Mouse (Mus musculus): ENCODE measurements around the gene Ppp1r3d. TPM values are rescaled to one million over a fixed set of nuclear protein-coding genes. Genes with fewer than 3 reads are reported as not detected.

Gene Ppp1r3d
- polyA plus RNA-seq, 2 experiments: 0.42 to 0.45 TPM

- H3K27ac ChIP-seq: no peak overlapping the region
- DNase-seq (ENCODE audit: low read depth in 3 of 3, low spot score in 3 of 3): no peak
- no peak overlapping the region for H3K4me2 ChIP-seq (ENCODE audit: low read depth)
- no peaks in the 10 kb centered on the region for H3K9me3 ChIP-seq (ENCODE audit: control insufficient read depth, low read length)
- TF ChIP-seq CTCF (IDR thresholded peaks at IDR 0.05; ENCODE audit: low read depth) (no peak), EP300 (IDR thresholded peaks at IDR 0.05; ENCODE audit: low read depth) (no peak)
- no peaks in the 10 kb centered on the region for H3K27me3 ChIP-seq (ENCODE audit: control insufficient read depth, insufficient read depth, low read length)
- no peak for ATAC-seq (ENCODE audit: insufficient read depth)
- no peaks in the 10 kb centered on the region for H3K4me1 ChIP-seq (replicated peaks; ENCODE audit: control insufficient read depth in 2 of 2, insufficient read depth in 2 of 2, low read length in 1 of 2)
- H3K36me3 ChIP-seq (replicated peaks; ENCODE audit: control insufficient read depth, insufficient read depth, low read depth): no peaks in the 10 kb centered on the region
- 50% methylated on average over 5 of the region's 5 CpGs for WGBS (ENCODE audit: insufficient replicate concordance)
- H3K4me3 ChIP-seq (ENCODE audit: insufficient read depth in 1 of 2, low read depth in 2 of 2, low read length in 2 of 2): no peak overlapping the region
- H3K9ac ChIP-seq (replicated peaks): no peak overlapping the region
Measured at GRCm38 (mm10) chr2:178427181-178427580, 12.9 kb upstream of the Ppp1r3d start.

GRCm38 (mm10) chr2:178426229-178426628 lies 12.0 kb upstream of the Ppp1r3d start:
- no peaks in the 10 kb centered on the region for H3K36me3 ChIP-seq (replicated peaks; ENCODE audit: control insufficient read depth, insufficient read depth, low read depth)
- no peak overlapping the region for H3K9ac ChIP-seq (replicated peaks)
- TF ChIP-seq CTCF (IDR thresholded peaks at IDR 0.05; ENCODE audit: low read depth) (no peak; the same call in 1 of the 2 replicates), EP300 (IDR thresholded peaks at IDR 0.05; ENCODE audit: low read depth) (no peak)
- no peaks in the 10 kb centered on the region for H3K4me1 ChIP-seq (replicated peaks; ENCODE audit: control insufficient read depth in 2 of 2, insufficient read depth in 2 of 2, low read length in 1 of 2)
- no peaks in the 10 kb centered on the region for H3K9me3 ChIP-seq (ENCODE audit: control insufficient read depth, low read length)
- ATAC-seq (ENCODE audit: insufficient read depth) (no peak), DNase-seq (ENCODE audit: low read depth in 3 of 3, low spot score in 3 of 3) (no peak)
- WGBS (ENCODE audit: insufficient replicate concordance): 34% methylated on average over 4 of the region's 4 CpGs
- H3K4me2 ChIP-seq (ENCODE audit: low read depth): no peak overlapping the region
- no peak overlapping the region for H3K4me3 ChIP-seq (ENCODE audit: insufficient read depth in 1 of 2, low read depth in 2 of 2, low read length in 2 of 2)
- H3K27ac ChIP-seq: no peak overlapping the region
- no peaks in the 10 kb centered on the region for H3K27me3 ChIP-seq (ENCODE audit: control insufficient read depth, insufficient read depth, low read length)

- H3K9ac ChIP-seq (replicated peaks): no peak overlapping the region
- no peak overlapping the region for H3K4me3 ChIP-seq (ENCODE audit: insufficient read depth in 1 of 2, low read depth in 2 of 2, low read length in 2 of 2)
- H3K4me2 ChIP-seq (ENCODE audit: low read depth): no peak overlapping the region
- no peaks in the 10 kb centered on the region for H3K4me1 ChIP-seq (replicated peaks; ENCODE audit: control insufficient read depth in 2 of 2, insufficient read depth in 2 of 2, low read length in 1 of 2)
- WGBS (ENCODE audit: insufficient replicate concordance): 50% methylated on average over 5 of the region's 5 CpGs
- no peak overlapping the region for H3K27ac ChIP-seq
- no peaks in the 10 kb centered on the region for H3K36me3 ChIP-seq (replicated peaks; ENCODE audit: control insufficient read depth, insufficient read depth, low read depth)
- H3K9me3 ChIP-seq (ENCODE audit: control insufficient read depth, low read length): no peaks in the 10 kb centered on the region
- DNase-seq (ENCODE audit: low read depth in 3 of 3, low spot score in 3 of 3): no peak
- TF ChIP-seq EP300 (IDR thresholded peaks at IDR 0.05; ENCODE audit: low read depth) (no peak), CTCF (IDR thresholded peaks at IDR 0.05; ENCODE audit: low read depth) (no peak)
- no peak for ATAC-seq (ENCODE audit: insufficient read depth)
- H3K27me3 ChIP-seq (ENCODE audit: control insufficient read depth, insufficient read depth, low read length): no peaks in the 10 kb centered on the region
Measured at GRCm38 (mm10) chr2:178423223-178423622, 9.0 kb upstream of the Ppp1r3d start.

GRCm38 (mm10) chr2:178422186-178422585 lies 7.9 kb upstream of the Ppp1r3d start:
- Histone ChIP-seq H3K4me2 (ENCODE audit: low read depth) (no peak overlapping the region), H3K27me3 (ENCODE audit: control insufficient read depth, insufficient read depth, low read length) (no peaks in the 10 kb centered on the region), H3K4me3 (ENCODE audit: insufficient read depth in 1 of 2, low read depth in 2 of 2, low read length in 2 of 2) (no peak overlapping the region), H3K36me3 (replicated peaks; ENCODE audit: control insufficient read depth, insufficient read depth, low read depth) (no peaks in the 10 kb centered on the region), H3K9ac (replicated peaks) (no peak overlapping the region), H3K4me1 (replicated peaks; ENCODE audit: control insufficient read depth in 2 of 2, insufficient read depth in 2 of 2, low read length in 1 of 2) (no peaks in the 10 kb centered on the region; a peak in 1 of 4 replicates), H3K27ac (no peak overlapping the region), H3K9me3 (ENCODE audit: control insufficient read depth, low read length) (no peaks in the 10 kb centered on the region)
- ATAC-seq (ENCODE audit: insufficient read depth): no peak
- no peak for DNase-seq (ENCODE audit: low read depth in 3 of 3, low spot score in 3 of 3)
- WGBS (ENCODE audit: insufficient replicate concordance): 41% methylated on average over 2 of the region's 3 CpGs
- TF ChIP-seq CTCF (IDR thresholded peaks at IDR 0.05; ENCODE audit: low read depth) (no peak), EP300 (IDR thresholded peaks at IDR 0.05; ENCODE audit: low read depth) (no peak)

GRCm38 (mm10) chr2:178421603-178422002 lies 7.3 kb upstream of the Ppp1r3d start:
- Histone ChIP-seq H3K27me3 (ENCODE audit: control insufficient read depth, insufficient read depth, low read length) (no peaks in the 10 kb centered on the region), H3K4me3 (ENCODE audit: insufficient read depth in 1 of 2, low read depth in 2 of 2, low read length in 2 of 2) (no peak overlapping the region), H3K9ac (replicated peaks) (no peak overlapping the region), H3K4me2 (ENCODE audit: low read depth) (no peak overlapping the region), H3K9me3 (ENCODE audit: control insufficient read depth, low read length) (no peaks in the 10 kb centered on the region), H3K36me3 (replicated peaks; ENCODE audit: control insufficient read depth, insufficient read depth, low read depth) (no peaks in the 10 kb centered on the region), H3K4me1 (replicated peaks; ENCODE audit: control insufficient read depth in 2 of 2, insufficient read depth in 2 of 2, low read length in 1 of 2) (peaks cover 0 to 2% of the 10 kb centered on the region in 2 experiments; a peak in 1 of 4 replicates), H3K27ac (no peak overlapping the region)
- no peak for TF ChIP-seq EP300 (IDR thresholded peaks at IDR 0.05; ENCODE audit: low read depth)
- TF ChIP-seq CTCF (IDR thresholded peaks at IDR 0.05; ENCODE audit: low read depth): no peak
- ATAC-seq (ENCODE audit: insufficient read depth) (no peak), DNase-seq (ENCODE audit: low read depth in 3 of 3, low spot score in 3 of 3) (no peak)
- 46% methylated on average over 6 of the region's 6 CpGs for WGBS (ENCODE audit: insufficient replicate concordance)
